Mouse (Mus musculus) thymus, postnatal 14 days (tissue): Measurements from ENCODE around the gene Gm10295.

ENCODE experiments used
- DNase-seq: peaks from one replicate; pipeline ENCODE4 v3.0.0; 2021

Gene Gm10295

GRCm38 (mm10) chr7:71348922-71349321 lies 2.4 kb downstream of the Gm10295 start:
- no peak for DNase-seq

DNA sequence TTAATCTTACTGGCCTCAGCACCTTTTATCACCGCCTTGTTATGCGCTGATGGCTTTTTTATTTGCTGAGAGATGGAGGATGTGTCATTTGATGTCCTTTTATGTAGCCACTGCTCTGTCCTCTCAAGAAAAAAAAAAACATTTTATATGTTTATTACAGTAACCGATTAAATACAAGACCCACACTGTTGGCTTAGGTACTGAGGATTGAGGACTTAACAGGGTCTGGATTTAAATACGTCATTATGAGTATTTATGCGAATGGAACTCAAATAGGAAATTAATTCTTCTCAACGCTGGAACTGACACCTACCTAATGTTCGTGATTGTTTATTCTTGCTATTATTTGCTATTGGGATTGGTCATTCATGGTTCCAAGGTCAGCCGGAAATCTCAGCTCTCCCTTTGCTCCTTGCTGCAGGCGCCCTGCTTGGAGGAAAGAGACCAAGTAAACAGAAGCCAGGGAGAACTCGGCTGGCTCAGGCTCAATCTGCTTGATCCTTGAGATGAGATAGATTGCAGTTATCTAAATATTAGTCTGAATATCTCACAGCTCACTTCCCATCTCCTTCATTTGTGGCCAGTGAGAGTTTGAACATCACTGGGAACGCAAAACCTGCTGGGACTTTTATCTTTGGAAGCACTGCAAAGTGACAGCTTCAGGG lies 26.2 kb downstream of the Gm10295 start:
- DNase-seq: no peak

- no peak for DNase-seq
Measured at GRCm38 (mm10) chr7:71313148-71313765, 38.0 kb downstream of the Gm10295 start.

GRCm38 (mm10) chr7:71312375-71312774 lies 38.9 kb downstream of the Gm10295 start:
- DNase-seq: no peak

- DNase-seq: no peak
Measured at GRCm38 (mm10) chr7:71311411-71311810, 39.9 kb downstream of the Gm10295 start.

DNA sequence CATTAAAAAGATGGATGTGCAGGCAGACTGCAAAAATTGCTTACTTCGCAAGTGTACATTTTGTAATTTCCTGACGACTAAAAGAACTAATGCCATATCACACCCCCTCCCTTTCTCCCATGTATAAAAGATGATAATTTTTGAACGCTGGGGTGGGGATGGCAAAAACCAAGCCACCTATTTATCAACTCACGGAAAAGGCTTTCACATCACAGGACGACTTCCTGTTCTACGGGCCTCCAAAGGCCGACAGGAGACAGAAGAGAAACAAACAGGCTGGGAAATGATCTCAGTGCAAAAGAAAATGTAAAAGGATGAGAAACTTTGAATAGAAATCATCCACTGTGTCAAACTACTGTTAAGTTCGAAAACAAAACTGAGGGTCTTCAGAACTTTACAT lies 43.2 kb downstream of the Gm10295 start:
- DNase-seq: no peak

- no peak for DNase-seq
Measured at GRCm38 (mm10) chr7:71302714-71303113, 48.6 kb downstream of the Gm10295 start.
